Mouse (Mus musculus): ENCODE data around the gene Rhbdf2. TPM values are rescaled to one million over a fixed set of nuclear protein-coding genes. Genes with fewer than 3 reads are reported as not detected.

The Rhbdf2 gene
- total and polyA plus RNA-seq, 2 experiments = 3.1 to 17.8 TPM

DNA sequence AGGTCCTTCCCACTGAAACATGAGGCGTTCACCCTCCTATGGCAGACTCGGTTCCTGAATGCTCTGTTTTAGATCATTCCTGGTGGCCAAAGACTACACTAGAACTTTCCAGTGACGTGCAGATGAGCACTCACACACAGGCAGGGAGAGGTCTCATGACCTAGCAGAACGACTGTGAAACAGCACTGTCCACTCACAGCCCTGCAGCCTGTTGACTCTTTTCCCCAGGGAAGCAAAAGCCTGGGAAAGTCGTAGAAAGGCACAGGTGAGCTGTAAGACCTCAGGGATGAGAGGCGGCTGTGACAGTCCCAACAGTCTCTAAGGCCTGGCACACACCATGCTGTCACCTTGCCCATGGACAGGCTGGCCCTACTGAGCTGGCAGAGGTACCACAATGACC lies 70.5 kb downstream of the Rhbdf2 start:
- no peak overlapping the region for H3K4me3 ChIP-seq (ENCODE audit: insufficient read depth, low read depth, low read length)
- no peaks in the 10 kb centered on the region for H3K4me1 ChIP-seq (ENCODE audit: control insufficient read depth, insufficient read depth, low read length)
- WGBS = 65% methylated on average over 6 of the region's 6 CpGs

DNA sequence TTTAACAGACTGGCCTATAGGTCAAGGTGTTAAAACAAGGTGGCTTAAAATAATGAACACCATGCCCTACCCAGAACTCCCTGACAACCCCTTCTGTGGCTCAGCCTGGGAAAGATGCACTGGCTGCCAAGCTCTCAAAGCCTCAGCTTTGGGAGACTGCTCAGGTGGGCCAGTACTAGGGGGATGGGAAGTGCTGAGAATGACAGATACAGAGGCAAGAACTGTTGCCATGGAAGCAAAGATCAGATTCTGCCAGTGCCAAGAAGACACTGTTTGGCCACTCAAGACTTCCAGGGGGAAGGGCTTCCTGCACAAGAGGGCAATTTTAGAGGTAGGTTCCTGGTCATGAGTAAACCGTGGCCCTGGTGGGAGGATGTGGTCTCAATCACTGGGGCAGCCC lies 71.2 kb downstream of the Rhbdf2 start:
- no peak for DNase-seq (ENCODE audit: extremely low read depth, low read depth, low spot score)
- H3K36me3 ChIP-seq (ENCODE audit: control insufficient read depth, insufficient read depth, low read length) = no peaks in the 10 kb centered on the region
- peaks cover 7% of the 10 kb centered on the region for H3K4me1 ChIP-seq (ENCODE audit: control insufficient read depth, insufficient read depth, low read length)
- TF ChIP-seq CTCF (IDR thresholded peaks at IDR 0.05; ENCODE audit: low read depth, low read length) = no peak
- no peak for TF ChIP-seq POLR2A (IDR thresholded peaks at IDR 0.05; ENCODE audit: extremely low read depth, insufficient read depth, low read length)
- no peaks in the 10 kb centered on the region for H3K27me3 ChIP-seq (ENCODE audit: control insufficient read depth, insufficient read depth, low read length)
- H3K9ac ChIP-seq (ENCODE audit: low read depth, low read length) = no peak overlapping the region
- WGBS = 83% methylated on average over 1 of the region's 1 CpGs
- H3K4me3 ChIP-seq (ENCODE audit: insufficient read depth, low read depth, low read length) = no peak overlapping the region
- peaks cover 11% of the 10 kb centered on the region; the same call in 1 of the 2 replicates for H3K79me2 ChIP-seq (ENCODE audit: control insufficient read depth, insufficient read depth, low read length)
- no peak overlapping the region for H3K27ac ChIP-seq (replicated peaks; ENCODE audit: insufficient read depth, low read depth, low read length)

More for the DNA sequence above, 70.5 kb downstream of the Rhbdf2 start:
- no peak for DNase-seq (ENCODE audit: extremely low read depth, low read depth, low spot score)
- Histone ChIP-seq H3K9ac (ENCODE audit: low read depth, low read length) (no peak overlapping the region), H3K27ac (replicated peaks; ENCODE audit: insufficient read depth, low read depth, low read length) (no peak overlapping the region), H3K79me2 (ENCODE audit: control insufficient read depth, insufficient read depth, low read length) (peaks cover 11% of the 10 kb centered on the region; the same call in 1 of the 2 replicates), H3K27me3 (ENCODE audit: control insufficient read depth, insufficient read depth, low read length) (no peaks in the 10 kb centered on the region), H3K36me3 (ENCODE audit: control insufficient read depth, insufficient read depth, low read length) (no peaks in the 10 kb centered on the region)
- TF ChIP-seq CTCF (IDR thresholded peaks at IDR 0.05; ENCODE audit: low read depth, low read length) = no peak
- TF ChIP-seq POLR2A (IDR thresholded peaks at IDR 0.05; ENCODE audit: extremely low read depth, insufficient read depth, low read length) = no peak

- Histone ChIP-seq H3K79me2 (ENCODE audit: control insufficient read depth, insufficient read depth, low read length) (peaks cover 11% of the 10 kb centered on the region; the same call in 1 of the 2 replicates), H3K27ac (replicated peaks; ENCODE audit: insufficient read depth, low read depth, low read length) (no peak overlapping the region), H3K27me3 (ENCODE audit: control insufficient read depth, insufficient read depth, low read length) (no peaks in the 10 kb centered on the region), H3K4me1 (ENCODE audit: control insufficient read depth, insufficient read depth, low read length) (peaks cover 9% of the 10 kb centered on the region), H3K4me3 (ENCODE audit: insufficient read depth, low read depth, low read length) (no peak overlapping the region), H3K36me3 (ENCODE audit: control insufficient read depth, insufficient read depth, low read length) (no peaks in the 10 kb centered on the region), H3K9ac (ENCODE audit: low read depth, low read length) (no peak overlapping the region)
- WGBS = 43% methylated on average over 12 of the region's 12 CpGs
- TF ChIP-seq POLR2A (IDR thresholded peaks at IDR 0.05; ENCODE audit: extremely low read depth, insufficient read depth, low read length) (no peak), CTCF (IDR thresholded peaks at IDR 0.05; ENCODE audit: low read depth, low read length) (peak; percentile 63)
- DNase-seq (ENCODE audit: extremely low read depth, low read depth, low spot score) = peak; percentile 40
These were observed 72.5 kb downstream of the Rhbdf2 start for GRCm38 (mm10) chr11:116554171-116554878.

DNA sequence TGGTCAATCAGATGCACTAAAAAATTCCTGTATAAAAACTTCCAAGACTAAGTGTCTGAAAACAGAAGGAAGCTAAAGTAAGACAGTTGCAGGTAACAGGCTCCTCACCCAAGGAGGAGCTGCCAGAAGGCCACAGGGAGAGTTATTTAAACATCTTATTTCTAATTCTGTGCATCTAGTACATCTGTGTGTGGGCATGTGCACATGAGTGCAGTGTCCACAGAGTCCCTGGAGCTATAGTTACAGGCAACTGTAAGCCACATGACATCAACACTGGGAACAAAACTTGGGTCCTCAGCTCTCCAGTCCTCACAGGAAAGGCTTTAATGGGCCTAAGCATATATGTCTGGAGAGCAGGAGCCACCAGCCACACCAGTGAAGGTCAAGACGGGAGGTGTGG lies 74.6 kb downstream of the Rhbdf2 start:
- Histone ChIP-seq H3K4me3 (ENCODE audit: insufficient read depth, low read depth, low read length) (no peak overlapping the region), H3K79me2 (ENCODE audit: control insufficient read depth, insufficient read depth, low read length) (peaks cover 10% of the 10 kb centered on the region; the same call in 1 of the 2 replicates), H3K27me3 (ENCODE audit: control insufficient read depth, insufficient read depth, low read length) (no peaks in the 10 kb centered on the region), H3K27ac (replicated peaks; ENCODE audit: insufficient read depth, low read depth, low read length) (no peak overlapping the region), H3K36me3 (ENCODE audit: control insufficient read depth, insufficient read depth, low read length) (no peaks in the 10 kb centered on the region), H3K4me1 (ENCODE audit: control insufficient read depth, insufficient read depth, low read length) (peaks cover 9% of the 10 kb centered on the region), H3K9ac (ENCODE audit: low read depth, low read length) (no peak overlapping the region)
- WGBS = 93% methylated on average over 1 of the region's 1 CpGs
- no peak for TF ChIP-seq POLR2A (IDR thresholded peaks at IDR 0.05; ENCODE audit: extremely low read depth, insufficient read depth, low read length)
- TF ChIP-seq CTCF (IDR thresholded peaks at IDR 0.05; ENCODE audit: low read depth, low read length) = no peak
- no peak for DNase-seq (ENCODE audit: extremely low read depth, low read depth, low spot score)

DNA sequence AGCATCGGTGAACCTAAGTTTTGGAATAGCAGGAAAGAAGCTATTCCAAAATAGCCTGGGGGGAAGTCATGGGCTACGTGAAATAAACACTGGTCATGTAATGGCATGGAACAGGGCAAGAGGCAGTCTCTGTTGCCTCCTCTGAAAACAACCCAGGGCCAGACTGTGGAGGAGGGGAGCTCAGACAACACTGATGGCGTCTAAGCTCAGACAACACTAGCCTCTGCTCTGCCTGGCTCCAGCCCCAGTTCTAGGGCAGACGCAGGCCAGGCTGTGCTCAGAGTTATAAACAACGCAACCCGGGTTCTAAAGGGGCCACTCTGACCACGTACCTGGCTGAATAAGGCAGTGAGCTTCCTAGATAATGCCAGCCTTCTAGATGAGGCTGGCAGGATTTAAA lies 76.1 kb downstream of the Rhbdf2 start:
- H3K9ac ChIP-seq (ENCODE audit: low read depth, low read length) = no peak overlapping the region
- peak; percentile 38 for DNase-seq (ENCODE audit: extremely low read depth, low read depth, low spot score)
- WGBS = 14% methylated on average over 7 of the region's 7 CpGs

More for the DNA sequence above, 76.1 kb downstream of the Rhbdf2 start:
- TF ChIP-seq CTCF (IDR thresholded peaks at IDR 0.05; ENCODE audit: low read depth, low read length) = no peak
- no peak for TF ChIP-seq POLR2A (IDR thresholded peaks at IDR 0.05; ENCODE audit: extremely low read depth, insufficient read depth, low read length)
- H3K27me3 ChIP-seq (ENCODE audit: control insufficient read depth, insufficient read depth, low read length) = no peaks in the 10 kb centered on the region
- H3K27ac ChIP-seq (replicated peaks; ENCODE audit: insufficient read depth, low read depth, low read length) = no peak overlapping the region
- peaks cover 9% of the 10 kb centered on the region; the same call in 1 of the 2 replicates for H3K79me2 ChIP-seq (ENCODE audit: control insufficient read depth, insufficient read depth, low read length)
- H3K36me3 ChIP-seq (ENCODE audit: control insufficient read depth, insufficient read depth, low read length) = no peaks in the 10 kb centered on the region
- no peak overlapping the region for H3K4me3 ChIP-seq (ENCODE audit: insufficient read depth, low read depth, low read length)
- peaks cover 9% of the 10 kb centered on the region for H3K4me1 ChIP-seq (ENCODE audit: control insufficient read depth, insufficient read depth, low read length)

All from liver, adult 2 months (tissue).